Mouse (Mus musculus): ENCODE data around the gene Trmt13.

The Trmt13 gene

GRCm38 (mm10) chr3:116632971-116633370 lies 18.6 kb upstream of the Trmt13 start:
- DNase-seq, result no peak

- DNase-seq, result no peak
Measured at GRCm38 (mm10) chr3:116631459-116631858, 17.1 kb upstream of the Trmt13 start.

- DNase-seq, result no peak
Measured at GRCm38 (mm10) chr3:116622641-116623040, 8.3 kb upstream of the Trmt13 start.

GRCm38 (mm10) chr3:116620636-116621370 lies 6.4 kb upstream of the Trmt13 start:
- no peak for DNase-seq

GRCm38 (mm10) chr3:116618855-116619254 lies 4.5 kb upstream of the Trmt13 start:
- no peak for DNase-seq

- no peak for DNase-seq
Measured at GRCm38 (mm10) chr3:116615318-116616068, 1.1 kb upstream of the Trmt13 start.

GRCm38 (mm10) chr3:116604570-116604969 lies 9.8 kb downstream of the Trmt13 start:
- DNase-seq, result no peak

GRCm38 (mm10) chr3:116601781-116602180 lies 12.6 kb downstream of the Trmt13 start:
- DNase-seq, result no peak

GRCm38 (mm10) chr3:116601005-116601404 lies 13.4 kb downstream of the Trmt13 start:
- no peak for DNase-seq

- DNase-seq, result no peak
Measured at GRCm38 (mm10) chr3:116599705-116600104, 14.7 kb downstream of the Trmt13 start.

GRCm38 (mm10) chr3:116595603-116595991 lies 18.8 kb downstream of the Trmt13 start:
- no peak for DNase-seq

GRCm38 (mm10) chr3:116594728-116595602 lies 19.4 kb downstream of the Trmt13 start, which contains the start of gene Sass6:
TSS of gene Sass6 (plus strand) at chr3:116594982.
- DNase-seq, result peak; percentile 90 to 98

GRCm38 (mm10) chr3:116594076-116594727 lies 20.2 kb downstream of the Trmt13 start:
- no peak for DNase-seq

- no peak for DNase-seq
Measured at GRCm38 (mm10) chr3:116582201-116582600, 32.2 kb downstream of the Trmt13 start.

GRCm38 (mm10) chr3:116577286-116577685 lies 37.1 kb downstream of the Trmt13 start:
- DNase-seq, result no peak

GRCm38 (mm10) chr3:116570628-116571027 lies 43.8 kb downstream of the Trmt13 start:
- DNase-seq, result no peak

GRCm38 (mm10) chr3:116563095-116563492 lies 51.3 kb downstream of the Trmt13 start:
- no peak for DNase-seq

- DNase-seq, result no peak
Measured at GRCm38 (mm10) chr3:116562408-116563094, 51.8 kb downstream of the Trmt13 start, which contains the start of gene Lrrc39. TSS of gene Lrrc39 (plus strand) at chr3:116562973.

- DNase-seq, result peak in 1 of 2 experiments; percentile 13
Measured at GRCm38 (mm10) chr3:116561315-116561714, 53.1 kb downstream of the Trmt13 start.

- DNase-seq, result no peak
Measured at GRCm38 (mm10) chr3:116551362-116551761, 63.0 kb downstream of the Trmt13 start.

- no peak for DNase-seq
Measured at GRCm38 (mm10) chr3:116547430-116547829, 67.0 kb downstream of the Trmt13 start.

GRCm38 (mm10) chr3:116542532-116542931 lies 71.9 kb downstream of the Trmt13 start:
- DNase-seq, result no peak

Measured in spleen, adult 18-20 months (tissue).